Mouse (Mus musculus) kidney, adult 2 months (tissue): ENCODE measurements around the gene Kazn.

Experiments used
- CTCF ChIP-seq: fragments of 200-500 bp; conservative IDR thresholded peaks from 2 replicates; pipeline ENCODE4 v1.5.1; 2011; ENCODE audit warnings: low read depth, mild to moderate bottlenecking, control low read depth, low read length, moderate library complexity, mixed read lengths; ENCODE audit not compliant: insufficient read depth, insufficient read length
- POLR2A ChIP-seq: fragments of 200-500 bp; IDR thresholded peaks from one replicate; pipeline ENCODE4 v1.6.1; 2011; ENCODE audit warnings: low read depth, low read length, control low read depth

GRCm38 (mm10) chr4:142068899-142069812, 170.0 kb downstream of the Kazn start:
- no peak for TF ChIP-seq CTCF
- no peak for TF ChIP-seq POLR2A
